Mouse (Mus musculus): ENCODE data around the gene Kif18b. TPM values are rescaled to one million over a fixed set of nuclear protein-coding genes. Genes with fewer than 3 reads are reported as not detected.
A peak's percentile ranks its signal among the peaks of the same experiment; 100 is the strongest.

Gene Kif18b
- 4.1 and 5.3 TPM in 2 replicates for total RNA-seq (2021)
- long read RNA-seq, partial matches to known transcripts = 3 of 7 reads
- long read RNA-seq, other reads (novel, unspliced or antisense) = 1 of 7 reads

DNA sequence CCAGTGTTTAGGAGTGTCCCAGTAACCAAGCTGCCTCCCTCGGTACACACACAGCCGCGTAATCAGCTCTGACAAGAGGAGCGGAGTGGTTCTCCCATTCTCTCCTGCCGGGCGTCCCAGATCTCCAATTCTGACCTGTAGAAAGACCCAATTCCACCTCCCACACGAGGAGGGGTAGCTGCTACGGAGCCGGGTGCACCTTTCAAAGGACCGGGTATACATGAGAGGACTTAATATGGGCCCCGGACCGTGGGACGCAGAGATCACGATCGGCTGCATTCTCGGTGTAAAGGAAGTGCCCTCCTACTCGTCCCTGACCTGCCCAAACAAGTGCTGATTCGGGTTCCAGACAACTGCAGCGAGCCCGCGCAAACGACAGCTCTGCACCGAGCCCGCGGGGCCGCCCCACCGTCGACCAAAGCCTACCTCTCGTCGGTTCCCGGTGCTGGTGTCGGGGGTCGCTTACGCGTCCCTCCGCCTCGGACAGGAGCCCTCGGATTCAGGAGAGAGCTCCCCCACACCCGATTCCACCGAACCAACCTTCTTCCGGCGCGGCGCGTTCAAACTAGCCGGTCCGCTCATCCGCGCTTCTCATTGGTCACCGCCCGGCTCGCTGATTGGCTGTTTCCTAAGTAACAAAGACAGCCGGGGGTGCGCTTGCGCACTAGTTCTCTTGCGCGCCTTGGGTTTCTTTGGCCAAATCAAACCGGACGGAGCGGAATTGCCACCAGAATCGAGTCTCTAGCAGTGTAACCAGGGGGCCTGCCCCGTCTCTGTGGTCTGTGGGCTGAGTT lies at the start of gene Kif18b:
Kif18b (minus strand) TSS at position 568 of the 794 bp plus-strand sequence.
- DNase-seq = peak; percentile 95

DNA sequence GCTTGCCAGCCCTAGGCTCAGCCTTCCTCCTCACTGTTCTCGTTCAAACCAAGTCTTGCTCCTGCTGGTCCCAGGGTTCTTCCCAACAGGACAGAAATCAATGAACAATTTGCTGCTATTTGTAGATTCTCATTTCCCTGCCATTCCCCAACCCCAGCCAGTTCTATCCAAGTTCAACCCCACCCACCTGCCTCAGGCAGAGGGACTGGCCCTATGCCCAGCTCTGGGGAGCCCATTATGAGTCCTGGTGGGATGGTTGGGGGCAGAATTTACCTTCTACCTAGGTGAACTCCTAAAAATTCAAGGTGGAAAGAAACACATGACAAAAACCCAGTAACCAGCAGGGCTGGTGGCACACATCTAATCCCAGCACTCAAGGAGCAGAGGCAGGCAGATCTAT lies 47.4 kb upstream of the Kif18b start:
- DNase-seq = no peak

DNA sequence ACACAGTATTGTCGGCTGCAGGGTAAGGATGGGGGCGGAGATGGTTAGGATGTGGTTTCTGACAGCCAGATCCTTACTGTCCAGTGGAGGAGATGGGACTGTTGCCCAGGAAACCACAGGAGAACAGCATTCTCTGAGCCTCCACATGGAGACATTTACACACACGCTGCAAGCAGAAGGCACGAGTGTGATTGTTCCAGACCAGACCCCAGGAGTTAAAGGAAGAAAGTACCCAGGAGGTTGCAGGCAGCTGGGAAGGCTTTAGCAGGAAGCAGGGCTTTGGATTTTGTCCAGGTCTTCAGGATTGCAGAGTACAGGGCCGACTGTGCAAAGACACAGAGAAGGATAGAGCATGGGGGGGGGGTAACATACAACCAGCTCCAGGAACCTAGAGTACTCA lies 46.7 kb upstream of the Kif18b start:
- DNase-seq = no peak

DNA sequence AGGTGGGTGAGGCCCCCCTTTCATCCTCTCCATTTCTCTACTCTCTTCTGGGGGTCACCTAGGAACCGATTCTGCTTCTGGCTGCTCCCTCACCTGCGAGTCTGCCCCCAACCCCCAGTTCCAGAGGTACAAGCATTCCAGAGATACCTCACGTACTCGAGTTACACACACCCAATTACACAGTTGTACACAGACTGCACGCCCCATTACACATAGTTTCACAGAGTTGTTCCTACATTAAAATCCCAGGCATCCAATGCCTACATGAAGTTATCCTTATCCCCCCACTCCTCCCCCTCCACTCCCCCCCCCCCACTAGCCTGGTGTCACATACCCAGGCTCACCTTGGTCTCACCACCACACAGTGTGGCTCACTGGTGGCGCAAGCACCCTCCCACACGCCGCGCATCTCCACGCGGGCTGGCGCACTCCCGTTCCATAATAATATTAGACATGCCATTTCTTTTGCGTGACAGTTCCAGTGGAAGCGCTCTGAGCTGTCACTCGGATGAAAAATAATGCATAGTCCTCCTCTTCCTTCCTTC lies 39.7 kb upstream of the Kif18b start:
- no peak for DNase-seq

DNA sequence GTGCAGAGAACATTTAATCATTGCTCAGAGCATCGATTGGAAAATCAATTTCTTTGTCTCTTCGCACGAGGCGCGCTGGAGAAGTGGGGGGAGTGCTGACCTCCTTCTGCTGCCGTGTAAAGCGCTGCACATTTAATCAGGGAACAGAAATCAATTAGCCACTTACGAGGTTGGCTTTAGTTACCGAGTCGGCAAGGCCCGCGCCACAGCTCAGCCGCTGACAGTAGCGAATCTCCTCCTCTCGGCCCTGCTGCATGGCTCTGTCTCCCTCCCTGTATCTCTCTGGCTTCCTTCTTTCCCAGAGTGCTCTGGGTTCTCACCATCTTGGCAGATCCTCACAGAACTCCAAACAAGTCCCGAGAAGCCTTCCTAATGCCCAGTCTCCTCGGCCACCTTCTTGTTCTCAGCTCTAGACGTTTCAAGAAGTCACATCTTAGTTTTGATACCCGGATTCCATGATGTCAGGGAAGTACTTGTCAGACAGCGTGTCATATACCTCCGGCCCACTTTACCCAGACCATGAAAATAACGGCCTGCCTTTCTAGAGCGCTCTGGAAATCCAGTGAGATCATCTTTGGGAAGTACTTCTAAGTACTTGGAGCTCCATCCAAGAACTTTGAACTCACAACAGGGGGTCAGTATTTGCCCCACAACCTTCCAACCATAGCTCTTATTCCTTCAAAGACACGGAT lies 39.1 kb upstream of the Kif18b start:
- DNase-seq = no peak

DNA sequence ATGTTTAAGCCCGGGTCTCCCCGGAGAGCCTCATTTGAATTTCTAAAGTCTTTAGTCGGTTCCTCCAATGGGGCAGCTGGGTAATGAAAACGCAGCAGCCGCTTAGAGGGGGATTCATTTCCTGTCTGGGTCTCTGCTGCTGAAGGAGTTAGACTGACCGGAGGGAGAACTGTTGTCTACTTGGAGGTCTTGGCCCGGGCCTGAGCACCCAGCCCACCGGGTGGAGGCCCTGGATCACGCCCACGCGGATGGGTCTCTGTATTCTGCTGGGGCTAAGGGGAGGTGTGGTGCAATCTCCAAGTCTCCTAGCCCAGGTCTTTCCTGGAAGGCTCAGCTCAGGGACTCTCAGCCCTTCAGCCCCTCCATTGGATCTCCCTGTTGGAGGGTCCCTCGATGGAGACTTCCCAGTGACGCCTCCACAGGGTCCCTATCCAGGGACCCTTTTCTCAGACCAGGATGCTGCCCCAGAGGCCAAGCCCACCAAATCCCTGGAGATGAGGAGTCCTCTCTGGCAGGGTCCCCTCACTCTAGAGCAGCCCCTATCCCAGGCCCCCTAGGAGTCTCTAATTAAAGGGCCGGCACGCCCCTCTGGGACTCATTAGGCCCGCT lies 38.4 kb upstream of the Kif18b start:
- DNase-seq = no peak

DNA sequence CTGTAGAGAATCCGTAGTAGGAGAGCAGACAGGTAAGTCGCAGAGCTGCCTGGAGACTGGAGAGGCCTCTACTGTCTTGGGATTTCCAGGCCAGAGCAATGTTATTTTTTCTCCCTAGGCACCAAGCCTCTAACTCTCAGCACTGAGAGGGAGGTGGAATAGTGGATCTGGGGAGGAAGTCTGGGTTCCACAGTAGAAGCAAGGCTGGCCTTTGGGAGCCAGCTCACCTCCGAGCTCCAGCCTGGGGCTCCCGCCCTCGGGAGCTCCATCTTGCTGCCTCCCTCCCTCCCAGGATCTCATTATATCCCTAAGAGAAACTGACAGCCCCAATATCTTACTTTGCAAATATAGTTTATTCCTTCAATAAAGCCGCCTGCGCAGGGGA lies 37.9 kb upstream of the Kif18b start:
- no peak for DNase-seq

DNA sequence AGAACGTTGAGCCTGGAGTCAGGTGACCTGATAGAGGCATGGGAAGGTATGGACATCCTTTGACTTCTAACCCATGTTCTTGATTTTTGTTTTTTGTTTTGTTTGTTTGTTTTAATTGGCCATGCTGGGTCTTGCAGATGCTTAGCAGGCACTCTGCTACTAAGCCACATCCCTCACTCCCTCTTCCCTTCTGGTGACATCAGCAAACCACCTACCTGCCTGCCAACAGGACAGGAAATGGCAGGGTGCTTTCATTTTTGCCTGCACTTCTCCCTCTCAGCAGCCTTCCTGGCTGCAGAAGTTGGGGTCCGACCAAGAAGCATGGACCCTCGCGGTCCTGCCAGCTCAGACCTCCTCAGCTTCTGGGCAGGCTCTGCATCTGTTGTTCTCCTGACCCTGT lies 36.2 kb upstream of the Kif18b start:
- DNase-seq = no peak

DNA sequence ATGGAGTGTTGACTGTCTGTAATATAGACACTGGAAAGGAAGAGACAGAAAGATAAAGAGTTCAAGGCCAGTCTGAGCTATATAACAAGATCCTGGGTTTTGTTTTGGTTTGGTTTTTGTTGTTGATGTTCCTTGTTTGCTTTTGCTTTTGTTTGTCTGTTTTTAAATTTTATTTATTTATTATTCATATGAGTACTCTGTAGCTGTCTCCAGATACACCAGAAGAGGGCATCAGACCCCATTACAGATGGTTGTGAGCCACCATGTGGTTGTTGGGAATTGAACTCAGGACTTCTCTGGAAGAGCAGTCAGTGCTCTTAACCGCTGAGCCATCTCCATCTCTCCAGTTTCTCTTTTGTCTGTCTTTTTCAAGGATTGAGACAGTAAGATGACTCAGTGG lies 33.9 kb upstream of the Kif18b start:
- no peak for DNase-seq

DNA sequence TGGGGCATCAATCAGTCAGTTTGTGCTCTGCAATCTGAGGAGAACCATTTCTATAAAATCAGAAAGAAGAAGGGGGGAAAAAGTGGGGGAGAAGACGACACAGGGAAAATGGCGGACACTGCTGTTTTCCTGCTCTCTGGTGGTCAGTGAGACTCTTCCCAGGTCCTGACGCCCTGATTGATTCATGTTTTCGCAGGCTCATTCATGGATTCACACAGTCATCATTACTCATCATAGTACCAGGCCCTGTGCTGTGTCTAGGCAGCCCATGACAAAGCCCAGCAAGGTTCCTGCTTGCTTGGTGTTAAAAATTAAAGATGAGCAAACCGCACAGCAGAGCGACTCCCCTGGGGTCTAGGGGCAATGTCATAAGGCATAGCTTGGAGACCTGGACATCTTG lies 33.5 kb upstream of the Kif18b start:
- no peak for DNase-seq

DNA sequence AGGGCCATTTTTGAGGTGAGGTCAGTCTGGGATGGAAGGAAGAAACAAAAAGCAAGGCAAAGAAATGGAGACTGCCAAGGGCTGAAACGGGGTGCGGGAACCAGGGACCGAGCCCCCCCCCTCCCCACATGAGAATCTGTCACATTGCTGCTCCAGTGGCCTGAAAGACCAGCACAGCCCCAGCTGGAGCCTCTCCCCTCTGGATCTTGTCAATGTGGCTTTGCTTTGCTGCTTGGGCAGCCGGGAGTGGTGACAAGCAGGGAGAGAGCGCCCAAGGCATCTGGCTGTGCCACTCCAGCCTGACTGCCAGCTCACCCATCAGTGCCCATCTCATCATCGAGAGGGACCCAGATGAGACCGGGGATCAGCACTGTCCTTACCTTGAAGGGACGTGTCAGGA lies 32.8 kb upstream of the Kif18b start:
- no peak for DNase-seq

DNA sequence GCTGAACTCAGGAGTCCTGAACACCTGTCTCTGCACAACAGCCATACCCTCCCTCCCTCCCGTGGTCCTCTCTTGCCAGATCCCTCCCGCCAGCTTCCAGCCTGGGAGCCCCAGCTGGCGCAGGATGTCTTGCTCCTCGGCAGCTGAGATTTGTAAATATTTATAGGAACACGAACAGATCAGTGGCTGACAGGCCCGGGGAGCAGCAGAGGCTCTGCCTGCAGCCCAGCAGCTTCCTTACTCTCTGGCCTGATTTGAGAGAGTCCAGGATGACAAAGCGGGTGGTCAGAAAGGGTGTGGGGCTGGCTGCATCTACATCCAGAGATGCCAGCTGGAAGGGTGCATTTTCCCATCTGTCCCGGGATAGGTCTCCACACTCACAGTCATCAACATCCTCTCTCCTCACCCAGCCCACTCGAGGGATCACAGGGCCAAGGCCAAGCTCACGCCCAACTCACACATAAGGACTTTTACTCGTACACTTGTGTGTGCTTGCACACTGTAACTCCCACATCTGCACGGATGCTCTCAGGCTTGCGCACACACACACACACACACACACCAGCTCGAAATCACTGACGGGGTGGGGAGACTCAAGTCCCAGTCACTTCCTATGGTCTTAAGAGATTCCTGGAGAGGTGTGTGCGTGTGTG lies 32.2 kb upstream of the Kif18b start:
- DNase-seq = no peak

DNA sequence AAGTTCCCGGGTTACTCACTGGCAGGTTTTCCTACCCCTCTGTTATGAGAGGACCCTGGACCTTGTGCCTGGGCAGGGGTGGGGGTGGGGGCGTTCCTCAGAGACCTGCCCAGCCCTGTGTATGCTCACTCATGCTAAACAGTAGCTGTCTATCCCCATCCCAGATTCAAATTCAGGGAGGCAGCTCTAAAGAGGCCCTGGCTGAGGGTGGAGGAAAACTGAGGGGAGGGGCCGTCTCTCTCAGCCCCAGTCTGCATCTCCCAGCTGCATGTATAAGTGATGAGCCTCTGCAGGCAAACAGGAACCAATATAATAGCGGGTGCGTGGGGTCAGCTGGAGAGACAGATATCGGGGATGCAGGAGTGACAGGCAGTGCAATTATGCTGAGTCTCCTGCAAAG lies 28.0 kb upstream of the Kif18b start:
- DNase-seq = no peak

DNA sequence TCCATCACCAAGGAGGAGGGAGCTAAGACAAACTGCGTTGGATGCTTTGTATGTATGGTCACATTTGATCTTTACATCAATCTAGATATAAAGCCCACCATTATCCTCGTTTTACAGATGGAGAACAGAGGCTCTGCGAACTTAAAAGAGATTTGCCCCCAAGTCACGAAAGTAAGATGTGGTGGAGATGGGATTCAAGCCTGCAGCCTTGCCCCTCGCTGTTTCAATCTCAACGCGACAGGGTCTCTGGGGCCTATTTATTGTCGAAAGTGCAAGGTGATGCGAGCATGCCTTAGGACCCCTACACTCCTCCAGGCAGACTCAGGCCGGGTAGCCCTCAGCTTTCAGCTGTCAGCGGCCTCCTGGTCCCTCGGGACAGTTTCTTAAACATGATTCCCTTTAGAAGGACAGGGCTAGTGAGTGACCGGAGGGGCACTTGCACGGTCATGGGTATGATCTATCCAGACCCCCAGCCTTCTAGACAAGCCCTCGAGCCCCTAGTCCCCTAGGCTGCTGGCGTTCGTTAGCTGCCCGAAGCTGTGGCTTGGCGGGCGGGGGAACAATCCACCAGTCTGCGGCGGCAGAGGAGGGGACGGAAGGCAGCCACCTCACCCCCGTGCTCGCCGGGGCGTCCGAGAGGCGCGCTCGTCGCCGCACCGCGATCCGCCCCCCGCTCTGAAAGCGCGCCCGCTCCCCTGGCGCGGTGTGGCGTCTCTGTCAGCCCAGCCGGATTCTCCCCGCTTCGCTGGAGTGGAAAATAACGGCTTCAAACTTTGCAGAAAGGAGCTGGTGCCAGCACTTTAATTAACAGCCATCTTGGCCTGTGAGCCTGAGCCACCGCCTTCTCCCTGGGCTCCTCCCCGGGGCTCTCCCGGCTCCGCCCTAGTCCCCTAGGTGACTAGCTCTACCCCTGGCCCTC lies 23.4 kb upstream of the Kif18b start:
- peak; percentile 60 for DNase-seq

DNA sequence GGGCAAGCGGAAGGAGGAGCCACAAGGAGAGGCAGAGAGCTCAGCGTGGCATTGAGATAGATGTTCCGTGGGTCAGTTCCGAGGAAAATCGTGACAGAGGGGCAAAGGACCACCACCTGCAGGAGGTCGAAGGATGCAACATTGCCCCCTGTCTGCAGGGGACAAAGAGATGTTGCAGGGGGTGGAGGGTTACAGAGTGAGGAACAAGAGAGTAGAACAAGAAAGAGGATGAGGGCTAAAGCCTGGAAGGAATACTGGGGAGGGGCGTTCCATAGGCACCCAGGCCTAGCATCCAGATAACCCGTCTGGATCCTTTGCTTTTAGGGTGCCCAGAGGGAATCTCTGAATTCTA lies 22.0 kb upstream of the Kif18b start:
- no peak for DNase-seq

DNA sequence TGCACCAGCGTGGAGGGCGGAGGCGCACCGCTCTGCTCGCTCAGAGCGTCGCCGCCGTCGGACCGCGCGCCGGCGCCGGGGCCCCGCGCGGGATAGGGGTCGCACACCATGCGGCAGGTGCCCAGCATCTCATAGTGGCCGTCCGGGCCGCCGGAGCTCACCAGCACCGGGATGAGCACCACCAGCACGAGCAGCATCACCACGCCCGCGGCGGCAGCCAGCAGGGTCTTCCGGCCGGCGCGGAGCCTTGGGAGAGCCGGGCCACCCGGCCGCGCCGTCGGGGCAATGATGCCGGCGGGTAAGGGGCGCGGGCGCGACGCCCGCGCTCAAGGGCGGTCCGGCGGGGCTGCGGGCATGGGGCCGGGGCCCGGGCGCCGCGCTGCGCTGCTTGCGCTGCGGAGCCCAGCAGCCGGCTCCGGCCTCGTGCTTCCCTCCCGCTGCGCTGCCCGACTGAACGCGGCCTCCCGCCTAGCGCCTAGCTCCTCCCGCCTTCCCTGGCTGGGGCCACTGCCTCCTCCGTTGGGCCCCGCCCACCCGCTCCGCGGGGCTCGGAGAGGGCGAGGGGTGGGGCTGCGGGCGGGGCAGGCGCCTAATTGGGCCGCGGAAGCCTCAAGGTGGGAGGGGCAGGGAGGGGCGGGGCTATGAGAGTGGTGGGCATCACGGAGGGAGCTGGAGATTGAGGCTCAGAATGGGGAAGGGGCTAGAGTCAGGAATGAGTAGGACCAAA lies 21.5 kb upstream of the Kif18b start, which contains the start of gene C1ql1:
C1ql1 (minus strand) TSS at position 424 of the 727 bp plus-strand sequence.
- peak; percentile 92 for DNase-seq

DNA sequence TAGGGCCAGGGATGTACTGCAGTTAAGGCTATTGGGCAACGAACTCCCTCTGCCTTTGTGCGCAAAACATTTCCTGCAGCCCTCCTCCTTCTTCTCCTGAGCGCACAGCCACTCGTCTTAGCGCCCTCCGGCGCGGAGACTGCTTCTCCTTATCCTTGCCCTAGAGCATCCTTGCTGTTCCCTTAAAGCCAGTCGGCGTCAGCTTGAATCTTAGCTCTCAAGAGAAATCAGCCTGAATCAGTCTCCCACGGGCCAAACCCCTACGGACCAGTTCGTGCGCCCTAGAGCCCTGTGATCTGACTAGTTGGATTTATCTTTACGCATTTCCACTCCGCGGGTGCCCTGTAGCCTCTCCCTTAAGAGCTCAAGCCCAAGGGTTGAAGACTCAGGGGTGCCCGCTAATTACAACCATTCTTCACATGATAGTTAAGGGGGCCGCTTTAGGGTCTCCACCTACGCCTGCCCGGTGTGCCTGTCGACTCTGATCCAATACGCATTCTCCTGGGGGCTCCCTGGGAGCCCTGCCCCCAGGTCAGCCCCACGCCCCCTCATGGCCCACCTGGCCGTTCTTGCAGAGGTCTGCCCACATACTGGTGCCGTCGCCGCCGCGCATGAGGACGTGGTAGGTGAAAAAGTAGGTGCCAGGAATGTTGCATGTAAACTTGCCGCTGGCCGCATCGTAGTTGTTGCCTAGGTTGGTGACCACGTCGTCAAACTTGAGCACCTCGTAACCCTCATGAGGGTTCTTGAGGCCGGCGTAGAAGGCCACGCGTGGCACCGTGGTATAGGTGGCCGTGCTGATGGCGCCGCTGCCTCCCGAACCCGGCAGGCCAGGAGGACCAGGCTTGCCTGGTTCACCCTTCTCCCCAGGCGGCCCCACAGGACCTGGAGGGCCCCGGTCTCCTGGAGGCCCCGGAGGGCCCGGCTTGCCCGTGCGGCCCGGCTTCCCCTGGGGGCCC lies 20.7 kb upstream of the Kif18b start:
- DNase-seq = no peak

DNA sequence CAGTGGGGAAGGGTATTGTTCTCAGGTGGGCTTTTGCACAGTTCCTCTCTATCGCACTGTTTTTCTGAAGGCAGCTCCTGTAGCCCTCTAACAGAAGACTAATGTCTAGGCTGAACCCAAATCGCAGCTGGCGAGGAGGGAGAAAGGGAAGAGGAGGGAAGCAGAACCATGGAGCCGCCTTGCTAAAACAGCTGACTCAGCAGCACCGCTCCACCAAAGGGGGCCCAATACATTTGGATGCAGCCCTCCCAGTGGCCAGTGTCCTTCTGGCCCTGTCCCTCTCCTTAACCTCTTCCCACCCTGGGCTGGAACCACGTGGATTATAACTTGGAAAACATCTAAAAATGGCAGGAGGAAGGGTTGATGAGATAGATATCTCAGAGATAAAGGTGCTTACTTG lies 16.3 kb upstream of the Kif18b start:
- DNase-seq = no peak

DNA sequence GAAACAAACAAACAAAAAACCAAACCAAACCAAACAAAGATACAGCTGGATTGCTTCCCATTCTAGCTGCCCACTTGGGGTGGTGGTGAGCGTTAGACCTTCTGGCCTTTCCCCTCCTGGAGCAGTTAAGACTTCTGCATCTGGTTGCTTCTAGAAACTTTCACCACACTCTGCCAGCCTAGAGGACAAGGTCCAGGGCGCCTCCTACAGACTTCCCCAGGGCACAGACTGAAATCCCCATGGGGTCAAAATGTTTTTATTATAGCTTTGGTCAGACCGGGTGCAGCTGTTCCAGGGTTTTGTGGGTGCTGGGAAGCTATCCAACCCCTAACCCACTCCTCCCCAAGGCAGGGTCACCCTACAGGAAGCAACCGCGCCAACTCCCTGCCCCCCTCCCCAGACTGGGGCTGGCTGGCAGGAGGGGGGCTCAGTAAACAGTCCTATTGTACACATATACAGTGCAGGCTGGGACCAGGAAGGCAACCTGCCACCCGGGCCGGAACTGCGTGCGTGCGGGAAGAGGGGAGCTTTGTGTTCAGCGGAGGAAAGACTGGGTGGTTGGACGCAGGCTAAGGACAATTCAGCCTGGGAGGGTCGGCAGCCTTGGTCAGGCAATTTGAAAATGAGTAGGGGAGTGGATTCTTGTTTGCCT lies 14.2 kb upstream of the Kif18b start:
- DNase-seq = no peak
